Mouse (Mus musculus) thymus, postnatal 10 days (tissue): ENCODE data around the gene Fam205a1.
"Not testable (repeated sequence)": the region's sequence is repeated elsewhere in the genome, so short reads cannot be mapped to it uniquely, and the experiment has no call there.

Source experiments
- DNase-seq, 2 experiments: peaks; one replicate each; pipeline ENCODE4 v3.0.0; 2021; ENCODE audit warnings: low spot score in 2 of 2

The Fam205a1 gene

GRCm38 (mm10) chr4:42853788-42854187 lies at the start of gene Fam205a1:
Gene Fam205a1, minus strand, starts transcription at chr4:42853888.
- not testable (repeated sequence) for DNase-seq

GRCm38 (mm10) chr4:42902730-42903129 lies 49.0 kb upstream of the Fam205a1 start:
- no peak for DNase-seq

- peak in 1 of 2 experiments; percentile 13 for DNase-seq
Measured at GRCm38 (mm10) chr4:42902174-42902573, 48.5 kb upstream of the Fam205a1 start.

GRCm38 (mm10) chr4:42900878-42901277 lies 47.2 kb upstream of the Fam205a1 start:
- DNase-seq = no peak

- no peak for DNase-seq
Measured at GRCm38 (mm10) chr4:42898914-42899313, 45.2 kb upstream of the Fam205a1 start.

GRCm38 (mm10) chr4:42895118-42895517 lies 41.4 kb upstream of the Fam205a1 start:
- no peak for DNase-seq

GRCm38 (mm10) chr4:42891176-42891575 lies 37.5 kb upstream of the Fam205a1 start:
- no peak for DNase-seq

GRCm38 (mm10) chr4:42888806-42889205 lies 35.1 kb upstream of the Fam205a1 start:
- DNase-seq = no peak

GRCm38 (mm10) chr4:42886926-42887325 lies 33.2 kb upstream of the Fam205a1 start:
- no peak for DNase-seq

- no peak for DNase-seq
Measured at GRCm38 (mm10) chr4:42880677-42880948, 26.9 kb upstream of the Fam205a1 start.

GRCm38 (mm10) chr4:42879829-42880676 lies 26.4 kb upstream of the Fam205a1 start:
- no peak for DNase-seq

- DNase-seq = no peak
Measured at GRCm38 (mm10) chr4:42877657-42878056, 24.0 kb upstream of the Fam205a1 start.

- DNase-seq = peak in 1 of 2 experiments; percentile 15
Measured at GRCm38 (mm10) chr4:42876586-42877291, 23.1 kb upstream of the Fam205a1 start.

- no peak for DNase-seq
Measured at GRCm38 (mm10) chr4:42874134-42874533, 20.4 kb upstream of the Fam205a1 start, which contains the start of gene Fam205c. Gene Fam205c, minus strand, starts transcription at chr4:42874234.

GRCm38 (mm10) chr4:42872746-42873435 lies 19.2 kb upstream of the Fam205a1 start:
- no peak for DNase-seq

- no peak for DNase-seq
Measured at GRCm38 (mm10) chr4:42872151-42872550, 18.5 kb upstream of the Fam205a1 start.

GRCm38 (mm10) chr4:42870748-42871147 lies 17.1 kb upstream of the Fam205a1 start:
- DNase-seq = no peak

GRCm38 (mm10) chr4:42868193-42868592 lies 14.5 kb upstream of the Fam205a1 start:
- DNase-seq = no peak

GRCm38 (mm10) chr4:42867390-42867789 lies 13.7 kb upstream of the Fam205a1 start:
- DNase-seq = no peak

- not testable (repeated sequence) for DNase-seq
Measured at GRCm38 (mm10) chr4:42863487-42863886, 9.8 kb upstream of the Fam205a1 start.

- not testable (repeated sequence) for DNase-seq
Measured at GRCm38 (mm10) chr4:42860483-42860882, 6.8 kb upstream of the Fam205a1 start.

- not testable (repeated sequence) for DNase-seq
Measured at GRCm38 (mm10) chr4:42856671-42857070, 3.0 kb upstream of the Fam205a1 start, which contains the start of gene Gm12394. Gene Gm12394, minus strand, starts transcription at chr4:42856771.
